Mouse (Mus musculus) embryonic facial prominence, embryonic 10.5 days (tissue): ENCODE measurements around the gene AL732309.1. TPM values are rescaled to one million over a fixed set of nuclear protein-coding genes. Genes with fewer than 3 reads are reported as not detected.
A peak's percentile ranks its signal among the peaks of the same experiment; 100 is the strongest.

ENCODE experiments used
- DNase-seq: peaks from one replicate; pipeline ENCODE4 v3.0.0-alpha.2; 2017; ENCODE audit warnings: low spot score
- H3K27ac ChIP-seq: fragments of 300-500 bp; sonication (generic); replicated peaks from 2 replicates; pipeline ENCODE4 v1.5.1; 2016; ENCODE audit warnings: mild to moderate bottlenecking
- H3K27me3 ChIP-seq: fragments of 300-500 bp; sonication (generic); replicated peaks from 2 replicates; pipeline ENCODE4 v1.6.1; 2016; ENCODE audit warnings: low read depth, mild to moderate bottlenecking; ENCODE audit not compliant: poor library complexity, severe bottlenecking
- H3K36me3 ChIP-seq: fragments of 300-500 bp; sonication (generic); replicated peaks from 2 replicates; pipeline ENCODE4 v1.6.1; 2016; ENCODE audit warnings: mild to moderate bottlenecking, moderate library complexity
- H3K4me1 ChIP-seq: fragments of 300-500 bp; sonication (generic); 2 replicates; pipeline ENCODE4 v1.6.1; 2016
- H3K4me3 ChIP-seq: fragments of 300-500 bp; sonication (generic); 2 replicates; pipeline ENCODE4 v1.5.1; 2016; ENCODE audit warnings: mild to moderate bottlenecking, moderate library complexity
- H3K9me3 ChIP-seq: fragments of 300-500 bp; sonication (generic); 2 replicates; pipeline ENCODE4 v1.6.1; 2016; ENCODE audit warnings: mild to moderate bottlenecking
- WGBS: fragments of 180-500 bp; shearing (Covaris S2); methylation state at CpG from one replicate; pipeline ENCODE4 v1.1.7; 2016; 5-methylcytosine and 5-hydroxymethylcytosine counted together
- polyA plus RNA-seq: library from polyadenylated mRNA; unstranded; fragments of >200 nt; fragmentation: Nextera tagmentation; extraction: Ambion mirVana; gene quantifications from 2 replicates; pipeline ENCODE4 v1.2.1, GENCODE M21; 2016

AL732309.1 gene
- polyA plus RNA-seq, 1 experiment from 2014 or later = 6.3 TPM

GRCm38 (mm10) chr2:25243342-25243741 lies 3.3 kb downstream of the AL732309.1 start:
- Histone ChIP-seq H3K27me3 (peaks cover 48% of the 10 kb centered on the region), H3K4me3 (peak overlapping the region; percentile 69; the same call in 1 of the 2 replicates), H3K36me3 (peaks cover 36% of the 10 kb centered on the region), H3K27ac (no peak overlapping the region), H3K4me1 (peaks cover 33% of the 10 kb centered on the region), H3K9me3 (no peaks in the 10 kb centered on the region)
- 78% methylated on average over 8 of the region's 8 CpGs for WGBS
- DNase-seq = no peak

GRCm38 (mm10) chr2:25242101-25242506 lies 4.6 kb downstream of the AL732309.1 start, which contains the start of the genes Rnf208 and Cysrt1:
Gene Rnf208, plus strand, starts transcription at chr2:25242255.
Gene Cysrt1, minus strand, starts transcription at chr2:25242452.
- Histone ChIP-seq H3K4me1 (peaks cover 33% of the 10 kb centered on the region), H3K27ac (peak within 1 kb of the TSS; percentile 72), H3K4me3 (peak within 1 kb of the TSS; percentile 69), H3K9me3 (no peaks in the 10 kb centered on the region), H3K36me3 (peaks cover 23% of the 10 kb centered on the region), H3K27me3 (peaks cover 48% of the 10 kb centered on the region)
- WGBS = 1% methylated on average over 59 of the region's 59 CpGs
- DNase-seq = peak; percentile 49

GRCm38 (mm10) chr2:25241438-25241775 lies 5.3 kb downstream of the AL732309.1 start:
- H3K27me3 ChIP-seq = peaks cover 48% of the 10 kb centered on the region
- H3K27ac ChIP-seq = no peak overlapping the region; the same call in 1 of the 2 replicates
- 19% methylated on average over 6 of the region's 6 CpGs for whole genome bisulfite sequencing
- H3K4me1 ChIP-seq = peaks cover 36% of the 10 kb centered on the region
- peak overlapping the region; percentile 69 for H3K4me3 ChIP-seq
- no peaks in the 10 kb centered on the region for H3K9me3 ChIP-seq
- H3K36me3 ChIP-seq = peaks cover 16% of the 10 kb centered on the region
- DNase-seq = no peak

DNA sequence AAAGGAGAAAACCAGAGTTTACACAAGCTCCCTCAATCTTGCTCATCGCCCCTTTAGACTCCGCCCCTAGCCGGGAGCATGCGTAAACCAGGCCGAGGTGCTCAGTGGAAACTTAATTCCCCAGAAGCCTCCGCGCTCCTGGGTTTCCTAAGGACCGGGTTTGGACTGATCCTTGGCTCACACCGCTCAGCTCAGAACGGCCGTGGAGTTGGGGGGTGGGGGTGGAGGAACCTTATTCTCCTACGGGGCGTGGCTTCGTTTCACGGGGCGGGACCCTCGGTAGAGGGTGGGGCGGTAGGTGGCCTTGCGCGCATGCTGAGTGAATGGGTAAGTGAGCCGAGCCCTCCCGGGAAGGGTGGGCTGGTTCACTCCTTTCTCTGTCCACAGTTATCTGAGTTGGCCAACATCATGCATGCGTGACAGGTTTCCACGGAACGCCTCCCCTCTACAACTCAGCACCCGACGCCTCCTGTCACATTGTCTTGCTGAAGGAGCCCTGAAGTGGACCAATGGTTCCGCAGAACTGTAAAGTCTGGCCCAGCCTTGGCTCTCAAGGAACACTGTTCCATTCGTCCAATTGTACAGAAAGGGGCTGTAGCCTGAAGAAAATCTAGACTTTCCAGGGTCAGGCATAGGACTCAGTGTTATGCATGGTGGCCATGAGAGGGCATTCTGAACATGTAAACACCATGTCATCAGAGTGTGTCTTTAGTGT lies 5.8 kb downstream of the AL732309.1 start:
- Histone ChIP-seq H3K27me3 (peaks cover 48% of the 10 kb centered on the region), H3K27ac (peak overlapping the region; percentile 70; the same call in 1 of the 2 replicates), H3K36me3 (peaks cover 11% of the 10 kb centered on the region), H3K9me3 (no peaks in the 10 kb centered on the region), H3K4me1 (peaks cover 38% of the 10 kb centered on the region), H3K4me3 (peak overlapping the region; percentile 69)
- 1% methylated on average over 29 of the region's 29 CpGs for WGBS
- DNase-seq = peak; percentile 81

GRCm38 (mm10) chr2:25240310-25240709 lies 6.4 kb downstream of the AL732309.1 start:
- Histone ChIP-seq H3K27ac (peak overlapping the region; percentile 70; the same call in 1 of the 2 replicates), H3K9me3 (no peaks in the 10 kb centered on the region), H3K4me1 (peaks cover 38% of the 10 kb centered on the region), H3K27me3 (peaks cover 48% of the 10 kb centered on the region), H3K36me3 (peaks cover 5% of the 10 kb centered on the region; the same call in 1 of the 2 replicates), H3K4me3 (peak overlapping the region; percentile 69)
- WGBS = 48% methylated on average over 8 of the region's 8 CpGs
- no peak for DNase-seq

- H3K4me1 ChIP-seq = peaks cover 38% of the 10 kb centered on the region
- H3K9me3 ChIP-seq = no peaks in the 10 kb centered on the region
- 0 out of 2 replicates have a peak, but pooled peaks cover under 1% of the 10 kb centered on the region for H3K36me3 ChIP-seq
- no peak overlapping the region for H3K27ac ChIP-seq
- H3K4me3 ChIP-seq = peak overlapping the region; percentile 1; the same call in 1 of the 2 replicates
- WGBS = 86% methylated on average over 3 of the region's 3 CpGs
- peaks cover 49% of the 10 kb centered on the region for H3K27me3 ChIP-seq
- no peak for DNase-seq
Measured at GRCm38 (mm10) chr2:25239766-25240165, 6.9 kb downstream of the AL732309.1 start.

DNA sequence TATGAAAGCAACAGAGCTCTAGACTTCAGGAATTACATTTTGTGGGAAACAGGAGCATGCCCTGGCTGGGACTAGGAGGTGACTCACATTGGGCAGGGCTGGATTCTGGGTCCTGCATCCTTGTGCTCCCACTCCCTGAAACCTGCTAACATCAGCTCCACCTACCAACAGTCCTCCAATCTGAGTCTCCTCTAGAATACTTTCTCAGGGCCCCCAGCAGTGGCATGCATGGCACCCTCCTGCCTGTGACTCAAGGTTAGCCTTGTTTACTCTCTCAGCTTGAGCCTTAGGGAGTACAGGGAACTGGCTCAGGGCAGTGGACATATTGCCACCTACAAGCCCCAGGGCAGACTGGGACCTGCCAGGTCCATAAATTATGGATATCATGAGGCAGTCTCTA lies 8.6 kb downstream of the AL732309.1 start:
- no peaks in the 10 kb centered on the region for H3K9me3 ChIP-seq

GRCm38 (mm10) chr2:25237522-25237921 lies 9.1 kb downstream of the AL732309.1 start:
- no peak for DNase-seq
- H3K27ac ChIP-seq = no peak overlapping the region
- H3K9me3 ChIP-seq = no peaks in the 10 kb centered on the region
- H3K4me1 ChIP-seq = peaks cover 29% of the 10 kb centered on the region
- no peak overlapping the region for H3K4me3 ChIP-seq
- WGBS = 67% methylated on average over 4 of the region's 4 CpGs
- H3K27me3 ChIP-seq = peaks cover 36% of the 10 kb centered on the region
- H3K36me3 ChIP-seq = no peaks in the 10 kb centered on the region

More for the DNA sequence above, 8.6 kb downstream of the AL732309.1 start:
- Histone ChIP-seq H3K36me3 (no peaks in the 10 kb centered on the region), H3K27ac (no peak overlapping the region), H3K4me1 (peaks cover 35% of the 10 kb centered on the region), H3K4me3 (no peak overlapping the region), H3K27me3 (peaks cover 42% of the 10 kb centered on the region)
- DNase-seq = no peak

DNA sequence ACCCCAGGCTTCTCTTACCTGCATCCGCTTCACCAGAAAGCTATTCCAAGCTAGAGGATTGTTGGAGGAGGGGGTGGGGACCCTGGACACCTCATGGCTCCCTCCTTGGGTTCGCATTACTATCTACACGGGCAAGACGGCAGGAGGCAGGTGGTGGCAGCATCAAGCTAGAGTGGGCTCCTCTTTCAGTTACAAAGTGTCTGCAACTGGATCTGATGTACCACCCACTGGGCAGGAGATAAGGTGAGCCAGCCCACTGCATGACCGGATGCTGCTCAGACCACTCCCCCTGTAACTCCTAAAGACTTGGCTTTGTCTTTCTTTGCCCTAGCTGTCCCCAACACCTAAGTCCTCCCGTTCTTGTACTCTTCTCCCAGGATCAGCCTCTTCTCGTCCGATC lies 10.0 kb downstream of the AL732309.1 start, which contains the start of gene Rnf224:
TSS of gene Rnf224 (minus strand) at position 174 of the 400 bp plus-strand sequence.
- Histone ChIP-seq H3K4me3 (no peak within 1 kb of the TSS), H3K27ac (no peak within 1 kb of the TSS), H3K27me3 (peaks cover 36% of the 10 kb centered on the region), H3K9me3 (no peaks in the 10 kb centered on the region), H3K4me1 (peaks cover 20% of the 10 kb centered on the region), H3K36me3 (no peaks in the 10 kb centered on the region)
- WGBS = 32% methylated on average over 8 of the region's 8 CpGs
- DNase-seq = no peak

GRCm38 (mm10) chr2:25234551-25235220 lies 12.0 kb downstream of the AL732309.1 start:
- H3K36me3 ChIP-seq = no peaks in the 10 kb centered on the region
- no peaks in the 10 kb centered on the region for H3K9me3 ChIP-seq
- H3K27me3 ChIP-seq = peaks cover 39% of the 10 kb centered on the region
- no peak for DNase-seq
- peaks cover 5% of the 10 kb centered on the region; the same call in 1 of the 2 replicates for H3K4me1 ChIP-seq
- H3K27ac ChIP-seq = no peak overlapping the region
- H3K4me3 ChIP-seq = no peak overlapping the region
- WGBS = 73% methylated on average over 5 of the region's 5 CpGs

DNA sequence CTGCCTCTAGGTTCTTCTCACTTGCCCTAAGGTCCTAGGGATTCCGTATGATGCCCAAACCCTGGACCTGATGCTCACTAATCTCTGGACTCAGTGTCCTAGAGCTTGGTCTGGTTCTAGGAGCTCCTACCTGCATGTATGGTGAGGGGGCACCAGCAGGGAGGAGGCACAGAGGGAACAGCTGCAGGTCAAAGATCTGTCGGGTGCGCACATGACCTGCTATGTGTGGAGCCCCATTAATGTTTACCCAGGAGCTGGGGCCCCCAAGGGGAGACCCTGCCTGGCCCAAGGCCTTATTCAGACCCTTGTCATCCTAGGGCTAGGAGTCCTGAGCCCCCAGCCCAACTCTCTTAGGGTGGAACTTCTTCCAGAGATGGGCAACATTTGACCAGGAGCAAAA lies 12.6 kb downstream of the AL732309.1 start, which contains the start of gene Slc34a3:
TSS of gene Slc34a3 (minus strand) at position 315 of the 400 bp plus-strand sequence.
- Histone ChIP-seq H3K4me1 (peaks cover 6% of the 10 kb centered on the region), H3K4me3 (no peak within 1 kb of the TSS), H3K27ac (no peak within 1 kb of the TSS), H3K36me3 (no peaks in the 10 kb centered on the region), H3K27me3 (peaks cover 35% of the 10 kb centered on the region), H3K9me3 (no peaks in the 10 kb centered on the region)
- DNase-seq = no peak
- WGBS = 86% methylated on average over 3 of the region's 3 CpGs

- Histone ChIP-seq H3K27ac (no peak overlapping the region), H3K27me3 (peaks cover 31% of the 10 kb centered on the region), H3K4me1 (peaks cover 13% of the 10 kb centered on the region), H3K9me3 (no peaks in the 10 kb centered on the region), H3K36me3 (no peaks in the 10 kb centered on the region), H3K4me3 (no peak overlapping the region)
- no peak for DNase-seq
- 84% methylated on average over 4 of the region's 4 CpGs for WGBS
Measured at GRCm38 (mm10) chr2:25233421-25233820, 13.2 kb downstream of the AL732309.1 start.
